Mouse (Mus musculus) G1E (cell line): ENCODE measurements around the gene Fam98c.

Experiments
- CTCF ChIP-seq: IDR thresholded peaks from 2 replicates; pipeline ENCODE4 v1.5.1; 2012; ENCODE audit warnings: low read depth, low read length, inconsistent platforms, mixed read lengths
- GATA1 ChIP-seq: IDR thresholded peaks from 2 replicates; pipeline ENCODE4 v1.6.1; 2012; ENCODE audit warnings: borderline replicate concordance, low read length, inconsistent platforms, mixed read lengths
- POLR2AphosphoS5 ChIP-seq: IDR thresholded peaks from 2 replicates; pipeline ENCODE4 v1.6.1; 2012; ENCODE audit warnings: low read depth, low read length, inconsistent platforms; ENCODE audit not compliant: insufficient replicate concordance
- TAL1 ChIP-seq: conservative IDR thresholded peaks from 2 replicates; pipeline ENCODE4 v1.6.1; 2012; ENCODE audit warnings: low read depth, low read length, inconsistent platforms, mixed read lengths

GRCm38 (mm10) chr7:29134693-29135386 lies 21.2 kb downstream of the Fam98c start, which contains the start of gene Rasgrp4:
- TF ChIP-seq CTCF (no peak), TAL1 (no peak), POLR2AphosphoS5 (no peak), GATA1 (no peak)
